Mouse (Mus musculus): Measurements from ENCODE around the gene Crtc3. TPM values are rescaled to one million over a fixed set of nuclear protein-coding genes. Genes with fewer than 3 reads are reported as not detected.

Crtc3 gene
- total RNA-seq (2021), result 22.5 and 29.0 TPM in 2 replicates
- long read RNA-seq, experiment 1, full-length matches to known transcripts, result 1 of 7 reads
- long read RNA-seq, experiment 1, partial matches to known transcripts, result 1 of 7 reads
- long read RNA-seq, experiment 1, other reads (novel, unspliced or antisense), result 5 of 7 reads
- long read RNA-seq, experiment 2, full-length matches to known transcripts, result 1 of 7 reads
- long read RNA-seq, experiment 2, partial matches to known transcripts, result 2 of 7 reads
- long read RNA-seq, experiment 2, other reads (novel, unspliced or antisense), result 4 of 7 reads

- peak; percentile 85 for DNase-seq
These were observed at the start of gene Crtc3 for GRCm38 (mm10) chr7:80688556-80689220. Crtc3 (minus strand) TSS chr7:80688877.

GRCm38 (mm10) chr7:80736199-80736598, 47.5 kb upstream of the Crtc3 start:
- DNase-seq, result no peak

GRCm38 (mm10) chr7:80732986-80733385, 44.3 kb upstream of the Crtc3 start:
- no peak for DNase-seq

GRCm38 (mm10) chr7:80729662-80730061, 41.0 kb upstream of the Crtc3 start:
- peak; percentile 84 for DNase-seq

GRCm38 (mm10) chr7:80721041-80721440, 32.4 kb upstream of the Crtc3 start:
- DNase-seq, result no peak

- DNase-seq, result no peak
These were observed 30.9 kb upstream of the Crtc3 start for GRCm38 (mm10) chr7:80719582-80719981.

- DNase-seq, result no peak
These were observed 30.4 kb upstream of the Crtc3 start for GRCm38 (mm10) chr7:80719038-80719437.

GRCm38 (mm10) chr7:80718471-80718870, 29.8 kb upstream of the Crtc3 start:
- no peak for DNase-seq

GRCm38 (mm10) chr7:80716758-80717157, 28.1 kb upstream of the Crtc3 start:
- DNase-seq, result no peak

- peak; percentile 44 for DNase-seq
These were observed 26.6 kb upstream of the Crtc3 start for GRCm38 (mm10) chr7:80715306-80715705.

- DNase-seq, result no peak
These were observed 22.8 kb upstream of the Crtc3 start for GRCm38 (mm10) chr7:80711496-80711895.

- DNase-seq, result no peak
These were observed 21.7 kb upstream of the Crtc3 start for GRCm38 (mm10) chr7:80710333-80710732.

GRCm38 (mm10) chr7:80704066-80704465, 15.4 kb upstream of the Crtc3 start:
- DNase-seq, result no peak

GRCm38 (mm10) chr7:80702510-80702909, 13.8 kb upstream of the Crtc3 start:
- DNase-seq, result no peak

GRCm38 (mm10) chr7:80699709-80700108, 11.0 kb upstream of the Crtc3 start:
- DNase-seq, result no peak

- DNase-seq, result no peak
These were observed 10.3 kb upstream of the Crtc3 start for GRCm38 (mm10) chr7:80698940-80699339.

- DNase-seq, result no peak
These were observed 9.2 kb upstream of the Crtc3 start for GRCm38 (mm10) chr7:80697859-80698258.

- DNase-seq, result no peak
These were observed 8.2 kb upstream of the Crtc3 start for GRCm38 (mm10) chr7:80696903-80697302.

GRCm38 (mm10) chr7:80696334-80696733, 7.7 kb upstream of the Crtc3 start:
- no peak for DNase-seq

- DNase-seq, result no peak
These were observed 3.8 kb upstream of the Crtc3 start for GRCm38 (mm10) chr7:80692472-80692871.

- no peak for DNase-seq
These were observed 2.5 kb upstream of the Crtc3 start for GRCm38 (mm10) chr7:80691131-80691530.

- DNase-seq, result peak; percentile 64
These were observed 529 bp upstream of the Crtc3 start for GRCm38 (mm10) chr7:80689221-80689591.

- peak; percentile 77 for DNase-seq
These were observed 739 bp downstream of the Crtc3 start for GRCm38 (mm10) chr7:80687721-80688555.
